Mouse (Mus musculus) adrenal gland, adult 2 months (tissue): ENCODE data around the gene Tmem132d. TPM values are rescaled to one million over a fixed set of nuclear protein-coding genes. Genes with fewer than 3 reads are reported as not detected.
"Not testable (repeated sequence)": the region's sequence is repeated elsewhere in the genome, so short reads cannot be mapped to it uniquely, and the experiment has no call there.

Experiments used
- DNase-seq: peaks from one replicate; pipeline ENCODE4 v3.0.0; 2021
- polyA plus RNA-seq: library from polyadenylated mRNA; depleted of rRNA; stranded (reverse); fragments of >200 nt; gene quantifications from 2 replicates; pipeline ENCODE4 v1.2.3, GENCODE M21; 2012
- total RNA-seq, 2 experiments: library from RNA; stranded (reverse); gene quantifications; 2 replicates each; pipeline ENCODE4 v1.2.3; 2021

Gene Tmem132d
- total and polyA plus RNA-seq, 3 experiments: 0.02 to 0.06 (median 0.03) TPM

GRCm38 (mm10) chr5:128099439-128099838, 333.4 kb downstream of the Tmem132d start:
- DNase-seq: no peak

- DNase-seq: no peak
Observed at GRCm38 (mm10) chr5:128090578-128090977, 342.3 kb downstream of the Tmem132d start.

DNA sequence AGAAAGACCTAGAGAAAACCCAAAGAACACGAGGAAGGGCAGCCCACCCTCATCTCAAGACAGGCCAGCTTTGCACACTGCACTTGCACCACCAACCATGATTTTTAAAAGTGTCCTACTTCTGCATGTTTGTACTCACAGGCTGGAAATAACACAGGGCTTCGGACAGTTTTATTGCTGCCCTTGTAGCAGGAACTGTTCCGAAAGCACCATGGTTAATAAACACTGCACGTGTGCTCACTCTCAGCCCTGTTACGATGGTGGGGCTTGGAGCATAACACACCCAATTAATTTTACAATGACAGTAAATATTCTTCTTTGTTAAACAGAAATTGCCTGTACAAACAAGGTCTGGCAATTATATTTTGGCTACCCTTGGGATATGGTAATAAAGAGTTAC, 357.4 kb downstream of the Tmem132d start:
- no peak for DNase-seq

DNA sequence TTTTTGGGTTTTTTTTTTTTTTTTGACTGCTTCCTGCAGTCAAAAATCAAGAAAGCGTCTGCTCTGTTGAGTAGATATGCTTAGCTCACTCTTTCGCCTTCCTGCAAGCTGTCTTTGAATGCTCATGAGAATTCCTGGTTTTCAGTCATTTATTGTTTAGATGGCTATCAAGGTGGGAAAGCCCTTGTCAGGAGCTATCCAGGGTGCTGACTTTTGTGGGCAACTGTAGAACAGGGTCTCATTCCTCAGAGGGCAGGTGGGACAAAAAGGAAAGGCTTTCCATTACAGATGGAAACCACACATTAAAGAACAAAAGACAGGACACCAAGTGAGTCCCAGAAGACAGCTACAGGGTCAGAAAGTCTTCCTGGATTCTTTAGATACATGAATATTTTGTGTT, 360.3 kb downstream of the Tmem132d start:
- no peak for DNase-seq

- no peak for DNase-seq
Observed at GRCm38 (mm10) chr5:128041781-128042180, 391.1 kb downstream of the Tmem132d start.

DNA sequence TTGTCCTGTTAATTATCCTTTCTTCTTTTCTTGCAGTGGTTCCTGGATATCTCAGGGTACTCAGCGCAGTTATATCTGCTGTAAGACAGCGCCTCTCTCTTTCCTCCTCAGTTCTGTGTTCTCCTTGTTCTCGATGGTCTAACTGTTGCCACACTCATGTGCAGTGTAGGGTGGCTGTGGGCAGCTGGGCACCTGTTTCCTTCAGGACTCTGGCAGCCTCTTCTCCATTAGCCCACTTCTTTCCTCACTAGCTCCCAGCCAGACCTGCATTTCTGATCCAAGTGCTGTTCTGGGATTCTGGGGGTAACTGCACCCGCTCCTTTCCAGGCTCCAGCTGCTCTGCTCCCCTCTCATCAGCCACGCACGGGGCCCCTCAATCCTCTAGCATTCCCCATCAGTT, 392.8 kb downstream of the Tmem132d start:
- DNase-seq: no peak

- no peak for DNase-seq
Observed at GRCm38 (mm10) chr5:128027076-128027475, 405.8 kb downstream of the Tmem132d start.

DNA sequence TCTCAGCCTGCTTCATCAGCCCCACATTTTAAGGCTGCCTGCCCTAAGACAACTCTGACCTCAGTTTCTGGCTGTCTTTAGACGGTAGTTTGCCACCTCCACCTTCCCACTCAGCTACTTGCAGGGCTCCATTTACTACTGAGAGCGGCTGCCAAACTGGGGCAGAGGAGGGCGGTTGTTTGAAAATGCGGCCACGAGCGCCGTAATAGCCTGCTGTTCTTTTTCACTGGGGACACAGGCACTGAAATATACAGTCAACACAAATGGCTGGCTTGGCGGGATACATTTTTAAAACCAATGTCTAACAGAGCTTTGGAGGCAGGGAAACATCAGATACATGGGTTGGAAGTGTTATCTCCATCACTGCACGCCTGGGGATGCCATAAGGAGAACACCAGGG, 428.2 kb downstream of the Tmem132d start:
- DNase-seq: no peak

DNA sequence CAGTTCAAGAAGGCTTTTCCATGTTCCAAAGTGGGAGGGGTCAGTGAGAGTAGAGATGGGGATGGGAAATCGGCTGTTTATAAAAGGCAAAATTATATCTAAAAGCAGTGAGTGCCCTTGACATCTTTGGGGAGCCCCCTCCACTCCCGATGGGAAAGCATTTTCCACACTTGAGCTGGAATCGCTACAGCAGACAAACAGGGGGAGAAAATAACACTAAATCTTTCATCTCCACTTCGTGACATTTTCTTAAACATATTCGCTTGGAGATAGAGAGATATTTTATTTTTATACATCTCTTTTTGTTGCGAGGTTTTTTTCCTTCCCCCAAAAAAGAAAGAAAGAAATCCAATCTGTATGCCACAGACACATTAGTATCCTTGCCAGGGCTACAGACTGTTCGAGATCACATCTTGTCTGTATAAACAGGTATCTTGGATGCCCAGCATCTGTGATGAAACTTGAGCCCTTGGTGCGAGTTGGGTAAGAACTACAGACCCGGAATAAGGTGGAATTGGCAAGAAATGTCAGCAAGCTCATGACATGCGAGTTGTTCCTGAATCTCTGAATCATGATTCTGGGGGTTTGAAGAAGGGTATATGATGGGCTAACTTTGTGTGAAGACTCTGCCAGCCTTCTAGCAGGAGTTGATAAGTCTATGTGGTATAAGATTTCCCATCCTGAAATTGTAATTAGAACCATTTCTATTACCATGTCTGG, 436.2 kb downstream of the Tmem132d start:
- no peak for DNase-seq

DNA sequence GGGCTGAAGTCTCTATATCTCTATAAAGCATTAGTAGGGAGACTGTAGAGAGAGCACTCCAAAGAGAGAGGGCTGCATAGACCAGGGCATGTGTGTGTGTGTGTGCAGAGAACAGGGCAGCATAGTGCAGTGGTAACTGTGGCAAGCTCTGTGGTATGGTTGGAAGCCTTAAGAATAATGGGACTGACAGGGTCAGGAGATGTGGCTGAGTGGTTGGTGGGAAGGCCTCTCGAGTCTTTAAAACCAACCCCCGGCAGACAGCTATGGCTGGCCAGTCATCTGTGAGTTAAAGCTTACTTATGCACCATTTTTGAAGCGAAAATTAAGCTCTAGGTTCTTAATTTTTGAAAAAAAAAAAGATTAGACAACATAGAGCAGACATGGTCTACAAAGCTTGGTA, 439.4 kb downstream of the Tmem132d start:
- no peak for DNase-seq

- DNase-seq: no peak
Observed at GRCm38 (mm10) chr5:127990826-127991225, 442.1 kb downstream of the Tmem132d start.

- not testable (repeated sequence) for DNase-seq
Observed at GRCm38 (mm10) chr5:127980003-127980358, 452.9 kb downstream of the Tmem132d start.

- no peak for DNase-seq
Observed at GRCm38 (mm10) chr5:127979329-127980002, 453.4 kb downstream of the Tmem132d start.

GRCm38 (mm10) chr5:127976661-127977060, 456.2 kb downstream of the Tmem132d start:
- no peak for DNase-seq

- no peak for DNase-seq
Observed at GRCm38 (mm10) chr5:127965700-127966099, 467.2 kb downstream of the Tmem132d start.

GRCm38 (mm10) chr5:127962656-127963055, 470.2 kb downstream of the Tmem132d start:
- DNase-seq: no peak

GRCm38 (mm10) chr5:127956511-127957097, 476.3 kb downstream of the Tmem132d start:
- DNase-seq: no peak

GRCm38 (mm10) chr5:127954231-127954790, 478.6 kb downstream of the Tmem132d start:
- no peak for DNase-seq

DNA sequence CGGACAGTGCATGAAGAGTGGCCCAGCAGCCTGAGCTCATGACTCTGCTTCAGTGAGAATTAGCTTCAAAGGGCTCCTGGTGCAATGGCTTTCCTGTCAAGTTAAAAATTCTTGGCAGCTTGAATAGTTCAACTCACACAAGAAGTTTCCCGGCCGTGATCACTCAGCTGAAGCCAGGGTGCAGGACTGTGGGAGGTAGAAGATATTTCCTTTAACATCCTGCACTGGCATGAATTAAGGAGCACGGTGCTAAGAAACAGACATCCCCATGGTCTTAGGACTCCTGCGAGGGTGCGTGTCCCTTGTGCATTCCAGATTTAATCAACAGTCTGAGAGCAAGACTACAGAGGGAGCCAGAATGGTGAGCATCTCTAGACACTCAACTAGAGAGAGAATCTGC, 480.1 kb downstream of the Tmem132d start:
- no peak for DNase-seq

DNA sequence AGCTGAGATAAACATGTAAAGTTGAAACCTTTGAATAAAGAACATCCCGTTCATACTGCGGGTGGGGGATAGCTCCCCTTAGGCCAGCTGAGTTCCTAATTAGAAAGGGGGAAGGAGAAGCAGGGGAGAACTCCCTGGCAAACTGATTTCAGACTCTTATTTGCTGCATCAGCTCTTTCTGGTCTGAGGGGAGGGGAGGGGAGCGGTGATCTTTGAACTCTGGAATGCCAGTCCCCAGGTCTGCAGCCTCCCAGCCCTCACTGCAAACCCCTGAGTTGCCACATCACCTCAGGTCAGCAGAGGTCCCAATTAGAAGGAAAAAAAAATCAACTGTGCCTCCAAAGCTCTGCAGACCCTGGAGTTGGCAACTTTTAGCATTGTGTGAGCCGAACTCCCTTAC, 482.3 kb downstream of the Tmem132d start:
- no peak for DNase-seq

- no peak for DNase-seq
Observed at GRCm38 (mm10) chr5:127947275-127947674, 485.6 kb downstream of the Tmem132d start.

- DNase-seq: not testable (repeated sequence)
Observed at GRCm38 (mm10) chr5:127942171-127942570, 490.7 kb downstream of the Tmem132d start.

- DNase-seq: no peak
Observed at GRCm38 (mm10) chr5:127937914-127938313, 495.0 kb downstream of the Tmem132d start.
